Mouse (Mus musculus) ES-Bruce4 (cell line): ENCODE data around the gene Tm2d3.

Experiments
- CTCF ChIP-seq: IDR thresholded peaks from one replicate; pipeline ENCODE4 v1.8.1; 2011; ENCODE audit warnings: low read depth, low read length
- POLR2A ChIP-seq: IDR thresholded peaks from one replicate; pipeline ENCODE4 v1.8.1; 2011; ENCODE audit warnings: low read length; ENCODE audit not compliant: insufficient read depth

DNA sequence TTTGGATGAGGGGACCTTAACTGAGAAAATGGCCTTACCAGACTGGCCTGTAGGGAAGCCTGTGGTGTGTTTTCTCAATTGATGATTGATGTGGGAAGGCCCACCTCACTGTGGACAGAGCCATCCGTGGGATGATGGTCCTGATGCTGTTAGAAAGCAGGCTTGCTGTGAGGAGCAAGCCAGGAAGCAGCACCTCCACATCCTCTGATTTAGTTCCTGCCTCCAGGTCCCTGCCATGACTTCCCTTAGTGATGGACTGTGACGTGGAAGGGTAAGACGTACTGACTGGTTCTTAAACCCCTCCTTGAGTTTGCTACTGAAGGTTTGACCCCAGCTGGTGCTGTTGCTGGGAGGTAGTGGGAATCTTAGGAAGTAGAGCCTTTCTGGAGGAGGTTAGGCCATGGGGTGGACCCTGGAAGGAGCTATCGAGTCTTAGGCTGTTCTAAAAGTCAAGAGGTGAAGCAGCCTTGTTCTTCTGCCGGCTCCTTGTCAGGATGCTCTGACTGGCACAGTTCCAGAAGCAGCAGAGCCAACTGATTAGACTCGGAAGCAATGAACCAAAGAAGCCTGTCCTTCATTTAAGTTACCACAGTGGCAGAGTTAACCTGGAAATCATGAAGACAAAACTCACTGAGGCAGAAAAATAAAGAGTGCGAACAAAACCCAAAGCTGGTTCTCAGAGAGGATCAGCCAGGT lies 11.9 kb upstream of the Tm2d3 start:
- no peak for TF ChIP-seq CTCF
- no peak for TF ChIP-seq POLR2A
